Mouse (Mus musculus) liver, postnatal 0 days (tissue): Measurements from ENCODE around the gene Pde6h.

Experiments
- CTCF ChIP-seq: sonication (generic); IDR thresholded peaks from 2 replicates; pipeline ENCODE4 v1.5.1; 2016; ENCODE audit warnings: antibody characterized with exemption, low read depth
- EP300 ChIP-seq: IDR thresholded peaks from 2 replicates; pipeline ENCODE4 v1.6.1; 2016; ENCODE audit warnings: antibody characterized with exemption, low read depth, mild to moderate bottlenecking

DNA sequence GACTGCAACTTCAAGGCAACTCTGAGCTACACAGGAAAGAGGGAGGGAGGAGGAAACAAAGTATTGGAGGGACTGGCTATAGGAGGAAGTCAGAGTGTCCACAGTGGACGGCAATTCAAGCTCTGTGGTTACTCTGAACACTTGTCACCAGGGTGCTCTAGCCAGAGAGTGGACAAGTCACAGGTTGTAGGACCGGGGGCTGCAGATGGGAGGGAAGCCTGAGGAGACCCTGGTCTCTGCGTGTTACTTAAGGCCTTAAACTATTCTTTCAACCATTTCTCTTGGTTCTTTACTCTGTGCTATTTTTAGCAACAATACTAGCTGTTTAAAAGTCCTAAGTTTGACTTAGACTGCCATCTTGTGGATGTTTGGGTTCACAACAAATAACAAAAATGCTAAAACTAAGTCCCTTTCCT, 56.7 kb downstream of the Pde6h start:
- TF ChIP-seq CTCF, result peak; percentile 75
- no peak for TF ChIP-seq EP300
